Mouse (Mus musculus) left cerebral cortex, adult 18-20 months (tissue): Measurements from ENCODE around the gene Bcat1. TPM values are rescaled to one million over a fixed set of nuclear protein-coding genes. Genes with fewer than 3 reads are reported as not detected.

Experiments
- DNase-seq, 2 experiments: peaks; one replicate each; pipeline ENCODE4 v3.0.0; 2021 to 2022; ENCODE audit warnings: low spot score in 2 of 2, mixed read lengths in 1 of 2
- long read RNA-seq, 2 experiments: library from polyadenylated mRNA; stranded (forward); transcript quantifications; one replicate each; pipeline ENCODE4 v2.0.0; 2021
- total RNA-seq, 2 experiments: library from RNA; stranded (reverse); gene quantifications; 2 replicates each; pipeline ENCODE4 v1.2.3; 2021

The Bcat1 gene
- total RNA-seq, result 10 to 100 TPM; 79.0 to 94.8 TPM
- long read RNA-seq, experiment 1, full-length matches to known transcripts, result 64 of 96 reads
- long read RNA-seq, experiment 1, partial matches to known transcripts, result 24 of 96 reads
- long read RNA-seq, experiment 1, other reads (novel, unspliced or antisense), result 8 of 96 reads
- long read RNA-seq, experiment 2, full-length matches to known transcripts, result 61 of 87 reads
- long read RNA-seq, experiment 2, partial matches to known transcripts, result 6 of 87 reads
- long read RNA-seq, experiment 2, other reads (novel, unspliced or antisense), result 20 of 87 reads

- DNase-seq, result peak; percentile 24 to 30
Observed at GRCm38 (mm10) chr6:145075548-145076224, at the start of gene Bcat1. Gene Bcat1, minus strand, starts transcription at chr6:145076184.

GRCm38 (mm10) chr6:145125591-145126113 is 49.7 kb upstream of the Bcat1 start:
- no peak for DNase-seq

GRCm38 (mm10) chr6:145124621-145125020 is 48.6 kb upstream of the Bcat1 start:
- no peak for DNase-seq

GRCm38 (mm10) chr6:145123136-145124060 is 47.4 kb upstream of the Bcat1 start:
- DNase-seq, result no peak

GRCm38 (mm10) chr6:145122423-145123059 is 46.6 kb upstream of the Bcat1 start:
- no peak for DNase-seq

- DNase-seq, result no peak
Observed at GRCm38 (mm10) chr6:145121590-145122420, 45.8 kb upstream of the Bcat1 start.

- peak in 1 of 2 experiments; percentile 7 for DNase-seq
Observed at GRCm38 (mm10) chr6:145120787-145121589, 45.0 kb upstream of the Bcat1 start.

GRCm38 (mm10) chr6:145120086-145120485 is 44.1 kb upstream of the Bcat1 start:
- no peak for DNase-seq

- no peak for DNase-seq
Observed at GRCm38 (mm10) chr6:145116098-145116672, 40.2 kb upstream of the Bcat1 start.

GRCm38 (mm10) chr6:145115476-145116097 is 39.6 kb upstream of the Bcat1 start, which contains the start of gene Lrmp:
Gene Lrmp, plus strand, starts transcription at chr6:145115653.
- no peak for DNase-seq

GRCm38 (mm10) chr6:145114561-145114960 is 38.6 kb upstream of the Bcat1 start:
- DNase-seq, result no peak

GRCm38 (mm10) chr6:145112865-145113264 is 36.9 kb upstream of the Bcat1 start:
- DNase-seq, result no peak

GRCm38 (mm10) chr6:145110786-145111185 is 34.8 kb upstream of the Bcat1 start:
- DNase-seq, result no peak

GRCm38 (mm10) chr6:145106163-145106842 is 30.3 kb upstream of the Bcat1 start:
- DNase-seq, result no peak

- DNase-seq, result no peak
Observed at GRCm38 (mm10) chr6:145105439-145105838, 29.5 kb upstream of the Bcat1 start.

- no peak for DNase-seq
Observed at GRCm38 (mm10) chr6:145104241-145104939, 28.4 kb upstream of the Bcat1 start.

- no peak for DNase-seq
Observed at GRCm38 (mm10) chr6:145100923-145101322, 24.9 kb upstream of the Bcat1 start.
